In genomic region chr2:143170648-143171047, GRCm38 (mm10) we compare ENCODE assay signal across 17 mouse cellular contexts.
"Had no signal": no experiment of that assay in that cellular context is flagged by ENCODE, and none has a peak within 500 bp of the region (broad histone marks: within the 10 kb centered on the region; RNA-seq: fewer than 3 reads in every experiment).

No protein-coding gene starts in this region.

- H3K4me1 ChIP-seq: lung, embryonic 15.5 days; megakaryocyte, embryonic 14.5 days; midbrain, embryonic 13.5 days; midbrain, embryonic 15.5 days; neural tube, embryonic 12.5 days; stomach, embryonic 15.5 days had no signal

- ATAC-seq: lung, postnatal 0 days; midbrain, embryonic 13.5 days; midbrain, embryonic 15.5 days had no signal

- DNase-seq: lung, adult 2 months; lung, postnatal 14 days; lung, postnatal 36 days; right cerebral cortex, postnatal 14 days; thymus, adult 2 months; thymus, postnatal 25 days; thymus, postnatal 4 days had no signal

- H3K27ac ChIP-seq: lung, embryonic 15.5 days; macrophage; midbrain, embryonic 13.5 days; midbrain, embryonic 15.5 days; neural tube, embryonic 12.5 days; stomach, embryonic 15.5 days; stomach, postnatal 0 days had no signal

- H3K4me2 ChIP-seq: lung, embryonic 15.5 days; midbrain, embryonic 11.5 days; midbrain, embryonic 13.5 days; midbrain, embryonic 15.5 days; neural tube, embryonic 12.5 days; stomach, embryonic 15.5 days had no signal

- H3K27me3 ChIP-seq: lung, embryonic 15.5 days; megakaryocyte, embryonic 14.5 days; midbrain, embryonic 13.5 days; midbrain, embryonic 15.5 days; neural tube, embryonic 12.5 days; stomach, embryonic 15.5 days had no signal

- H3K9me3 ChIP-seq: lung, embryonic 15.5 days; midbrain, embryonic 13.5 days; midbrain, embryonic 15.5 days; neural tube, embryonic 12.5 days; stomach, embryonic 15.5 days had no signal

- H3K4me3 ChIP-seq: lung, embryonic 15.5 days; megakaryocyte, embryonic 14.5 days; midbrain, embryonic 13.5 days; midbrain, embryonic 15.5 days; neural tube, embryonic 12.5 days; stomach, embryonic 15.5 days had no signal

- H3K9ac ChIP-seq: lung, embryonic 15.5 days; midbrain, embryonic 13.5 days; midbrain, embryonic 15.5 days; neural tube, embryonic 12.5 days; stomach, embryonic 15.5 days had no signal

- H3K36me3 ChIP-seq: lung, embryonic 15.5 days; midbrain, embryonic 13.5 days; midbrain, embryonic 15.5 days; neural tube, embryonic 12.5 days; stomach, embryonic 15.5 days had no signal
